Mouse (Mus musculus): ENCODE measurements at regions not wholly inside any gene's neighbourhood (a gene's known extent, or its start where the extent isn't known, plus 50 kb on each side); places are given as distances from the start of the nearest gene placed in this dataset.

- no peak for DNase-seq (ENCODE audit: low read depth, low spot score)
Measured at GRCm38 (mm10) chr1:19528871-19529270, 320.2 kb downstream of the Tfap2b start.

GRCm38 (mm10) chr1:19531406-19531805, 322.7 kb downstream of the Tfap2b start:
- DNase-seq (ENCODE audit: low read depth, low spot score) = no peak

- no peak for DNase-seq (ENCODE audit: low read depth, low spot score)
Measured at GRCm38 (mm10) chr1:19534990-19535389, 326.3 kb downstream of the Tfap2b start.

- no peak for DNase-seq (ENCODE audit: low read depth, low spot score)
Measured at GRCm38 (mm10) chr1:19543011-19543410, 334.3 kb downstream of the Tfap2b start.

- DNase-seq (ENCODE audit: low read depth, low spot score) = no peak
Measured at GRCm38 (mm10) chr1:19565755-19566154, 357.0 kb downstream of the Tfap2b start.

- DNase-seq (ENCODE audit: low read depth, low spot score) = no peak
Measured at GRCm38 (mm10) chr1:19583071-19584034, 374.6 kb downstream of the Tfap2b start.

GRCm38 (mm10) chr1:19605506-19605905, 396.8 kb downstream of the Tfap2b start:
- no peak for DNase-seq (ENCODE audit: low read depth, low spot score)

GRCm38 (mm10) chr1:19615688-19616087, 407.0 kb downstream of the Tfap2b start:
- DNase-seq (ENCODE audit: low read depth, low spot score) = no peak

- no peak for DNase-seq (ENCODE audit: low read depth, low spot score)
Measured at GRCm38 (mm10) chr1:19639136-19639535, 430.4 kb downstream of the Tfap2b start.

- no peak for DNase-seq (ENCODE audit: low read depth, low spot score)
Measured at GRCm38 (mm10) chr1:19647713-19648589, 439.2 kb downstream of the Tfap2b start.

GRCm38 (mm10) chr1:19662142-19662541, 453.4 kb downstream of the Tfap2b start:
- DNase-seq (ENCODE audit: low read depth, low spot score) = no peak

- no peak for DNase-seq (ENCODE audit: low read depth, low spot score)
Measured at GRCm38 (mm10) chr1:19662779-19663178, 454.1 kb downstream of the Tfap2b start.

- peak; percentile 2 for DNase-seq (ENCODE audit: low read depth, low spot score)
Measured at GRCm38 (mm10) chr1:19673448-19674396, 465.0 kb downstream of the Tfap2b start.

GRCm38 (mm10) chr1:19674397-19674770, 465.7 kb downstream of the Tfap2b start:
- peak; percentile 2 for DNase-seq (ENCODE audit: low read depth, low spot score)

GRCm38 (mm10) chr1:19681024-19681778, 472.5 kb downstream of the Tfap2b start:
- DNase-seq (ENCODE audit: low read depth, low spot score) = no peak
